Mouse (Mus musculus): ENCODE data around the gene Plpp2. TPM values are rescaled to one million over a fixed set of nuclear protein-coding genes. Genes with fewer than 3 reads are reported as not detected.
A peak's percentile ranks its signal among the peaks of the same experiment; 100 is the strongest.

Plpp2 gene
- polyA plus RNA-seq (2012; rRNA removed) = 15.9 and 21.9 TPM in 2 replicates
- 26.1 and 27.7 TPM in 2 replicates for polyA plus RNA-seq (2014; fragmentation: Nextera tagmentation; extraction: Ambion mirVana)

- no peak within 1 kb of the TSS for H3K27ac ChIP-seq (replicated peaks; ENCODE audit: low read depth, low read length)
- WGBS = under 1% methylated on average over 48 of the region's 52 CpGs
- DNase-seq (ENCODE audit: low spot score) (peak; percentile 52), ATAC-seq (ENCODE audit: low FRiP score, low read depth) (peak; percentile 62)
- H3K4me3 ChIP-seq (replicated peaks; ENCODE audit: low read length) = peak within 1 kb of the TSS; percentile 61
- peak within 1 kb of the TSS; percentile 61 for H3K9ac ChIP-seq (ENCODE audit: low read depth, low read length, severe bottlenecking)
- no peaks in the 10 kb centered on the region for H3K9me3 ChIP-seq (ENCODE audit: control insufficient read depth, low read length)
- H3K27me3 ChIP-seq (ENCODE audit: control insufficient read depth, insufficient read depth, low read length) = no peaks in the 10 kb centered on the region
- peaks cover 4% of the 10 kb centered on the region; the same call in 1 of the 2 replicates for H3K36me3 ChIP-seq (ENCODE audit: control insufficient read depth, insufficient read depth, low read length)
- TF ChIP-seq POLR2A (IDR thresholded peaks at IDR 0.05; ENCODE audit: borderline replicate concordance, extremely low read depth, insufficient read depth, insufficient read length) = no peak
- peaks cover 7% of the 10 kb centered on the region; the same call in 1 of the 2 replicates for H3K4me1 ChIP-seq (ENCODE audit: control insufficient read depth, insufficient read depth, low read length)
- H3K4me2 ChIP-seq (replicated peaks; ENCODE audit: low read depth, low read length, severe bottlenecking) = peak within 1 kb of the TSS; percentile 98
These were observed at the start of gene Plpp2 for GRCm38 (mm10) chr10:79533126-79533911. Plpp2 (minus strand) TSS chr10:79533796.

GRCm38 (mm10) chr10:79581501-79581900 is 47.9 kb upstream of the Plpp2 start:
- Histone ChIP-seq H3K36me3 (ENCODE audit: control insufficient read depth, insufficient read depth, low read length) (no peaks in the 10 kb centered on the region), H3K4me2 (replicated peaks; ENCODE audit: low read depth, low read length, severe bottlenecking) (no peak overlapping the region), H3K9ac (ENCODE audit: low read depth, low read length, severe bottlenecking) (no peak overlapping the region), H3K4me1 (ENCODE audit: control insufficient read depth, insufficient read depth, low read length) (no peaks in the 10 kb centered on the region), H3K4me3 (replicated peaks; ENCODE audit: low read length) (no peak overlapping the region), H3K27ac (replicated peaks; ENCODE audit: low read depth, low read length) (no peak overlapping the region), H3K27me3 (ENCODE audit: control insufficient read depth, insufficient read depth, low read length) (no peaks in the 10 kb centered on the region), H3K9me3 (ENCODE audit: control insufficient read depth, low read length) (no peaks in the 10 kb centered on the region)
- WGBS = 87% methylated on average over 8 of the region's 8 CpGs
- ATAC-seq (ENCODE audit: low FRiP score, low read depth) (no peak), DNase-seq (ENCODE audit: low spot score) (no peak)
- TF ChIP-seq POLR2A (IDR thresholded peaks at IDR 0.05; ENCODE audit: borderline replicate concordance, extremely low read depth, insufficient read depth, insufficient read length) = no peak

- Histone ChIP-seq H3K27me3 (ENCODE audit: control insufficient read depth, insufficient read depth, low read length) (no peaks in the 10 kb centered on the region), H3K9me3 (ENCODE audit: control insufficient read depth, low read length) (no peaks in the 10 kb centered on the region), H3K4me2 (replicated peaks; ENCODE audit: low read depth, low read length, severe bottlenecking) (no peak overlapping the region), H3K9ac (ENCODE audit: low read depth, low read length, severe bottlenecking) (no peak overlapping the region), H3K4me3 (replicated peaks; ENCODE audit: low read length) (no peak overlapping the region), H3K27ac (replicated peaks; ENCODE audit: low read depth, low read length) (no peak overlapping the region), H3K4me1 (ENCODE audit: control insufficient read depth, insufficient read depth, low read length) (no peaks in the 10 kb centered on the region), H3K36me3 (ENCODE audit: control insufficient read depth, insufficient read depth, low read length) (no peaks in the 10 kb centered on the region)
- 40% methylated on average over 6 of the region's 6 CpGs for WGBS
- DNase-seq (ENCODE audit: low spot score) (no peak), ATAC-seq (ENCODE audit: low FRiP score, low read depth) (no peak)
- no peak for TF ChIP-seq POLR2A (IDR thresholded peaks at IDR 0.05; ENCODE audit: borderline replicate concordance, extremely low read depth, insufficient read depth, insufficient read length)
These were observed 47.2 kb upstream of the Plpp2 start for GRCm38 (mm10) chr10:79580811-79581210.

- no peak for ATAC-seq (ENCODE audit: low FRiP score, low read depth)
- H3K9ac ChIP-seq (ENCODE audit: low read depth, low read length, severe bottlenecking) = no peak overlapping the region
- H3K27me3 ChIP-seq (ENCODE audit: control insufficient read depth, insufficient read depth, low read length) = no peaks in the 10 kb centered on the region
- 66% methylated on average over 7 of the region's 7 CpGs for WGBS
- H3K9me3 ChIP-seq (ENCODE audit: control insufficient read depth, low read length) = no peaks in the 10 kb centered on the region
- no peaks in the 10 kb centered on the region for H3K4me1 ChIP-seq (ENCODE audit: control insufficient read depth, insufficient read depth, low read length)
- H3K36me3 ChIP-seq (ENCODE audit: control insufficient read depth, insufficient read depth, low read length) = no peaks in the 10 kb centered on the region
- H3K4me3 ChIP-seq (replicated peaks; ENCODE audit: low read length) = no peak overlapping the region
- no peak overlapping the region for H3K4me2 ChIP-seq (replicated peaks; ENCODE audit: low read depth, low read length, severe bottlenecking)
- TF ChIP-seq POLR2A (IDR thresholded peaks at IDR 0.05; ENCODE audit: borderline replicate concordance, extremely low read depth, insufficient read depth, insufficient read length) = no peak
- DNase-seq (ENCODE audit: low spot score) = no peak
- H3K27ac ChIP-seq (replicated peaks; ENCODE audit: low read depth, low read length) = no peak overlapping the region
These were observed 46.8 kb upstream of the Plpp2 start for GRCm38 (mm10) chr10:79580356-79580755.

- Histone ChIP-seq H3K36me3 (ENCODE audit: control insufficient read depth, insufficient read depth, low read length) (no peaks in the 10 kb centered on the region), H3K27ac (replicated peaks; ENCODE audit: low read depth, low read length) (no peak overlapping the region), H3K27me3 (ENCODE audit: control insufficient read depth, insufficient read depth, low read length) (no peaks in the 10 kb centered on the region), H3K9ac (ENCODE audit: low read depth, low read length, severe bottlenecking) (no peak overlapping the region), H3K4me2 (replicated peaks; ENCODE audit: low read depth, low read length, severe bottlenecking) (no peak overlapping the region), H3K4me3 (replicated peaks; ENCODE audit: low read length) (no peak overlapping the region), H3K9me3 (ENCODE audit: control insufficient read depth, low read length) (no peaks in the 10 kb centered on the region), H3K4me1 (ENCODE audit: control insufficient read depth, insufficient read depth, low read length) (no peaks in the 10 kb centered on the region)
- DNase-seq (ENCODE audit: low spot score) (no peak), ATAC-seq (ENCODE audit: low FRiP score, low read depth) (no peak)
- no peak for TF ChIP-seq POLR2A (IDR thresholded peaks at IDR 0.05; ENCODE audit: borderline replicate concordance, extremely low read depth, insufficient read depth, insufficient read length)
- 79% methylated on average over 12 of the region's 12 CpGs for WGBS
These were observed 46.2 kb upstream of the Plpp2 start for GRCm38 (mm10) chr10:79579781-79580180.
